In genomic region chr14:25310671-25311151, GRCm38 (mm10) we compare ENCODE assay signal across 12 mouse cellular contexts.
A peak's percentile ranks its signal among the peaks of the same experiment; 100 is the strongest.
DNase-seq lines count a peak whose midpoint lies in the region; ATAC-seq and TF ChIP-seq lines count a peak whose summit lies in the region.
"Had no signal": no experiment of that assay in that cellular context is flagged by ENCODE, and none has a peak within 500 bp of the region (broad histone marks: within the 10 kb centered on the region; RNA-seq: fewer than 3 reads in every experiment).

No protein-coding gene starts in this region.

- no peak for DNase-seq in lung, embryonic 14.5 days
- no peak for DNase-seq in lung, postnatal 4 days
- no peak for DNase-seq in heart, embryonic 10.5 days (ENCODE audit: low spot score)
- peak; percentile 46 for DNase-seq in skeletal muscle tissue, adult 2 months (ENCODE audit: low read depth, low spot score)
- no peak for DNase-seq in neural tube, embryonic 10.5 days (ENCODE audit: extremely low spot score, low spot score)
- DNase-seq in gastrocnemius, postnatal 36 days: no peak
- DNase-seq: adrenal gland, postnatal 10 days; cerebellum, adult 9-10 months; thymus, postnatal 4 days had no signal

- intact Hi-C loops in gastrocnemius, postnatal 36 days (cut with DNase I): no loop called here

- ATAC-seq in lung, embryonic 14.5 days (ENCODE audit: insufficient read depth): no peak
- no peak for ATAC-seq in intestine, embryonic 16.5 days

- H3K27me3 ChIP-seq in lung, embryonic 14.5 days (ENCODE audit: insufficient read depth, low read length): no peaks in the 10 kb centered on the region
- H3K27me3 ChIP-seq in heart, embryonic 10.5 days (ENCODE audit: insufficient read depth, poor library complexity, severe bottlenecking): peaks cover 25% of the 10 kb centered on the region
- H3K27me3 ChIP-seq in intestine, embryonic 16.5 days (replicated peaks; ENCODE audit: control insufficient read depth, insufficient read depth, low read length): no peaks in the 10 kb centered on the region

- H3K9ac ChIP-seq in lung, embryonic 14.5 days: no peak overlapping the region
- peak overlapping the region; percentile 31; the same call in 1 of the 2 replicates for H3K9ac ChIP-seq in intestine, embryonic 16.5 days (ENCODE audit: low read depth, low read length)
- H3K9ac ChIP-seq: hindbrain, embryonic 15.5 days had no signal

- no peaks in the 10 kb centered on the region for H3K36me3 ChIP-seq in lung, embryonic 14.5 days (ENCODE audit: insufficient read depth)
- no peaks in the 10 kb centered on the region for H3K36me3 ChIP-seq in heart, embryonic 10.5 days
- no peaks in the 10 kb centered on the region for H3K36me3 ChIP-seq in intestine, embryonic 16.5 days (ENCODE audit: control insufficient read depth, insufficient read depth, low read length)
- H3K36me3 ChIP-seq: hindbrain, embryonic 15.5 days had no signal

- 66% methylated on average over 4 of the region's 4 CpGs for WGBS in lung, embryonic 14.5 days
- WGBS in heart, embryonic 10.5 days: 40% methylated on average over 4 of the region's 4 CpGs
- 70% methylated on average over 4 of the region's 4 CpGs for WGBS in intestine, embryonic 16.5 days

- H3K27ac ChIP-seq in lung, embryonic 14.5 days (ENCODE audit: low read depth): peak overlapping the region; percentile 56; the same call in 1 of the 2 replicates
- peak overlapping the region; percentile 82 for H3K27ac ChIP-seq in heart, embryonic 10.5 days
- no peak overlapping the region for H3K27ac ChIP-seq in intestine, embryonic 16.5 days (ENCODE audit: low read length)
- H3K27ac ChIP-seq: hindbrain, embryonic 15.5 days had no signal

- H3K4me2 ChIP-seq in lung, embryonic 14.5 days: no peak overlapping the region
- H3K4me2 ChIP-seq in intestine, embryonic 16.5 days (ENCODE audit: low read depth, low read length): no peak overlapping the region
- H3K4me2 ChIP-seq: hindbrain, embryonic 15.5 days had no signal

- TF ChIP-seq CTCF in lung, embryonic 14.5 days (IDR thresholded peaks at IDR 0.05; ENCODE audit: low read depth): no peak

- H3K9me3 ChIP-seq in lung, embryonic 14.5 days (ENCODE audit: low read depth, low read length): no peaks in the 10 kb centered on the region
- no peaks in the 10 kb centered on the region for H3K9me3 ChIP-seq in heart, embryonic 10.5 days
- H3K9me3 ChIP-seq in intestine, embryonic 16.5 days (ENCODE audit: control insufficient read depth, low read length): no peaks in the 10 kb centered on the region
- H3K9me3 ChIP-seq: hindbrain, embryonic 15.5 days had no signal

- H3K4me3 ChIP-seq in lung, embryonic 14.5 days (ENCODE audit: low read depth, low read length): no peak overlapping the region
- no peak overlapping the region for H3K4me3 ChIP-seq in heart, embryonic 10.5 days
- no peak overlapping the region for H3K4me3 ChIP-seq in intestine, embryonic 16.5 days (ENCODE audit: low read length)
- H3K4me3 ChIP-seq: erythroblast, embryonic 14.5 days; hindbrain, embryonic 15.5 days had no signal

- peaks cover 7% of the 10 kb centered on the region for H3K4me1 ChIP-seq in lung, embryonic 14.5 days (ENCODE audit: insufficient read depth)
- H3K4me1 ChIP-seq in heart, embryonic 10.5 days: peaks cover 64% of the 10 kb centered on the region
- peaks cover 41% of the 10 kb centered on the region for H3K4me1 ChIP-seq in intestine, embryonic 16.5 days (ENCODE audit: control insufficient read depth, insufficient read depth, low read length)
